Mouse (Mus musculus) MEL (cell line): Measurements from ENCODE around the gene Atad1.

ENCODE experiments used
- CTCF ChIP-seq, 3 experiments: IDR thresholded peaks in 2 of 3; conservative IDR thresholded peaks in 1 of 3; 2 replicates each; pipeline ENCODE4 v1.5.1; 2011 to 2012; ENCODE audit warnings: low read length in 3 of 3, low read depth in 2 of 3, mild to moderate bottlenecking in 2 of 3, improper control_type of control experiment in 1 of 3, inconsistent platforms in 1 of 3, mixed read lengths in 1 of 3, moderate library complexity in 1 of 3; ENCODE audit not compliant: control insufficient read depth in 1 of 3, insufficient read depth in 1 of 3, poor library complexity in 1 of 3, severe bottlenecking in 1 of 3
- POLR2AphosphoS2 ChIP-seq: IDR thresholded peaks from 2 replicates; pipeline ENCODE4 v1.6.1; 2011; ENCODE audit warnings: low read length, improper control_type of control experiment
- SIN3A ChIP-seq: IDR thresholded peaks from 2 replicates; pipeline ENCODE4 v1.6.1; 2012; ENCODE audit warnings: low read length, improper control_type of control experiment, inconsistent platforms

DNA sequence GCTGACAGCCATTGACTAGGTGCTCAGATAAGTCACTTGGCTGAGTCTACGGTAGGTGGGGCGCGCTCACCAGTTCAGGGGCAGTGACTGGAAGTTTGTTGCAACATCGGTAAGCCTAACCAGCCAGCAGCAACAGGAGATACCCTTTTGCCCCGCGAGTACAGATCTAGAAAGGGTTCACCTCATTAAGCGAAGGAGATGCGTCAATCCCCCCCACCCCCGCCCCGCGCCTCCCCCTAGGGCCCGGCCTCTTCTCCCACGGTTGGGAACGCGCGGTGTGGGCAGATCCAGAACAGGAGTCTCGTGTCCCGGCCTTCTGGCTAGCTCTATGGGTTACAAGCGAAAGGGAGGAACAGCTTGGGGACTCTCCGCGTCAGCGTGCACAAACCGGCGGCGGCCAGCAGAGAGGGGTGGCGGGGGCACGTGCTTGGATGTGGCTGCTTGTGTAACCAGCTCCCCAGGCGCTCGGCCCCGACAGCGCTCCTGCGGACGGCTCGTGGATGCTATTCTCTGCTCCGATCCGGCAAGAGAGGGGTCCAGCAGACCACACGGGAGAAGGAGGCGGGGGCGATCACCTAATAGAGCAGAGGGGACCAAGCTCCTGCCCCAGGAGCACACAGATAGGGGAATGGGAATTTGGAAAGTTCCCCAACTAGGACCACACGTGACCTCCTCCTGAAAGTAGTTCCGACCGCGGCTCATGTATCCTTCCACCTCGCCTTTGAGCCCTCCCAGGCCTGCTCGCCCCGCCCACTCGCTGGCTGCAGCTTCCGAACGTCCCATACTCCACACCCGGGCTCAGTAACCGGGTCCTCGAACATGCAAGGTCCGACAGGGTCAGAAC, 16.4 kb upstream of the Atad1 start:
- peak; percentile 87 for TF ChIP-seq POLR2AphosphoS2
- peak in 2 of 3 experiments; percentile 30 to 47; a peak in 4 of 6 replicates for TF ChIP-seq CTCF (IDR thresholded peaks at IDR 0.05 in 2 of 3, conservative IDR thresholded peaks at IDR 0.05 in 1 of 3; ENCODE audit: control insufficient read depth in 1 of 3, insufficient read depth in 1 of 3, low read depth in 2 of 3, low read length in 3 of 3, poor library complexity in 1 of 3, severe bottlenecking in 1 of 3)
- peak; percentile 89 for TF ChIP-seq SIN3A
